Mouse (Mus musculus): Measurements from ENCODE around the gene Itga3. TPM values are rescaled to one million over a fixed set of nuclear protein-coding genes. Genes with fewer than 3 reads are reported as not detected.

The Itga3 gene
- total and polyA plus RNA-seq, 3 experiments = not detected

GRCm38 (mm10) chr11:95074694-95075093 is 1.9 kb downstream of the Itga3 start:
- Histone ChIP-seq H3K27me3 (ENCODE audit: control insufficient read depth in 1 of 2, insufficient read depth in 2 of 2, low read length in 2 of 2) (peaks cover 8 to 13% of the 10 kb centered on the region in 2 experiments; a peak in 3 of 4 replicates), H3K36me3 (ENCODE audit: control insufficient read depth in 1 of 2, insufficient read depth in 2 of 2, low read length in 2 of 2) (no peaks in the 10 kb centered on the region), H3K9me3 (replicated peaks; ENCODE audit: insufficient read depth, low read length) (no peaks in the 10 kb centered on the region), H3K9ac (ENCODE audit: control insufficient read depth, low read depth, low read length, poor library complexity, severe bottlenecking) (no peak overlapping the region), H3K27ac (ENCODE audit: control insufficient read depth, low read depth, low read length) (no peak overlapping the region), H3K4me1 (ENCODE audit: control insufficient read depth in 1 of 2, insufficient read depth in 2 of 2, low read length in 2 of 2) (no peaks in the 10 kb centered on the region), H3K4me3 (ENCODE audit: control insufficient read depth in 1 of 2, insufficient read depth in 1 of 2, low read depth in 2 of 2, low read length in 2 of 2) (no peak overlapping the region), H3K79me2 (ENCODE audit: control insufficient read depth, insufficient read depth, low read length, poor library complexity) (no peaks in the 10 kb centered on the region)
- no peak for DNase-seq (ENCODE audit: low read depth, low spot score)
- TF ChIP-seq POLR2A (IDR thresholded peaks at IDR 0.05; ENCODE audit: control insufficient read depth in 1 of 2, insufficient read depth in 1 of 2, low read depth in 1 of 2, low read length in 2 of 2, poor library complexity in 1 of 2) = no peak
- TF ChIP-seq TAL1 (IDR thresholded peaks at IDR 0.05; ENCODE audit: low read length) = no peak
- TF ChIP-seq CHD2 (IDR thresholded peaks at IDR 0.05; ENCODE audit: low read length) = no peak
- no peak for TF ChIP-seq KAT2A (conservative IDR thresholded peaks at IDR 0.05; ENCODE audit: low read depth, low read length)
- no peak for TF ChIP-seq GATA1 (IDR thresholded peaks at IDR 0.05; ENCODE audit: low read depth, low read length)
- TF ChIP-seq MYC (IDR thresholded peaks at IDR 0.05; ENCODE audit: low read depth, low read length) = no peak
- no peak for TF ChIP-seq UBTF (IDR thresholded peaks at IDR 0.05; ENCODE audit: borderline replicate concordance, insufficient read depth, low read depth, low read length)
- no peak for TF ChIP-seq POLR2AphosphoS5 (IDR thresholded peaks at IDR 0.05; ENCODE audit: borderline replicate concordance, low read depth, low read length)
- TF ChIP-seq MAZ (IDR thresholded peaks at IDR 0.05; ENCODE audit: low read depth, low read length) = no peak
- TF ChIP-seq RCOR1 (IDR thresholded peaks at IDR 0.05; ENCODE audit: low read depth, low read length) = no peak
- TF ChIP-seq ETS1 (IDR thresholded peaks at IDR 0.05; ENCODE audit: low read depth, low read length) = no peak

DNA sequence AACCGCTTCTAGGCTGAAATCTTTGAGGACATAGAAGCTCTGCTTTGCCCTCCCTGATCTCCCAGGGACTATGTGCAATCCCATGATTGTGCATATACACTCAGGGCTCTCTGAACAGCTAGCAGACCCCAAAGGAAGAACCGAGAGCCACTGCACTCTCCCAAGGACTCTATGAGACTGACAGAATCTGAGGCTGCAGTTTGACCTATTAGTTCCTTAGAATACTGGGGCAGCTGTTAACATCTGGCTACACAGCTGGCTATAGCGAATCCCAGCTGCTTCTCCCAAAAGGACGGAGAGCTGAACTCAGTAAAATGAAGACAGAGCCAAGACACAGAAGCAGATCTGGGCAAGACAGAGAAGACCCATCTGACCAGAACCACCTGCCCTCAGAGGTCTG is 2.8 kb downstream of the Itga3 start:
- no peak for DNase-seq (ENCODE audit: low read depth, low spot score)
- peaks cover 8 to 12% of the 10 kb centered on the region in 2 experiments; a peak in 3 of 4 replicates for H3K27me3 ChIP-seq (ENCODE audit: control insufficient read depth in 1 of 2, insufficient read depth in 2 of 2, low read length in 2 of 2)
- no peaks in the 10 kb centered on the region for H3K79me2 ChIP-seq (ENCODE audit: control insufficient read depth, insufficient read depth, low read length, poor library complexity)
- H3K9me3 ChIP-seq (replicated peaks; ENCODE audit: insufficient read depth, low read length) = no peaks in the 10 kb centered on the region
- no peaks in the 10 kb centered on the region for H3K36me3 ChIP-seq (ENCODE audit: control insufficient read depth in 1 of 2, insufficient read depth in 2 of 2, low read length in 2 of 2)
- H3K4me3 ChIP-seq (ENCODE audit: control insufficient read depth in 1 of 2, insufficient read depth in 1 of 2, low read depth in 2 of 2, low read length in 2 of 2) = no peak overlapping the region
- H3K9ac ChIP-seq (ENCODE audit: control insufficient read depth, low read depth, low read length, poor library complexity, severe bottlenecking) = no peak overlapping the region
- no peaks in the 10 kb centered on the region for H3K4me1 ChIP-seq (ENCODE audit: control insufficient read depth in 1 of 2, insufficient read depth in 2 of 2, low read length in 2 of 2)
- H3K27ac ChIP-seq (ENCODE audit: control insufficient read depth, low read depth, low read length) = no peak overlapping the region
- TF ChIP-seq NRF1 (IDR thresholded peaks at IDR 0.05; ENCODE audit: insufficient read depth, low read depth, low read length, poor library complexity, severe bottlenecking) = no peak

DNA sequence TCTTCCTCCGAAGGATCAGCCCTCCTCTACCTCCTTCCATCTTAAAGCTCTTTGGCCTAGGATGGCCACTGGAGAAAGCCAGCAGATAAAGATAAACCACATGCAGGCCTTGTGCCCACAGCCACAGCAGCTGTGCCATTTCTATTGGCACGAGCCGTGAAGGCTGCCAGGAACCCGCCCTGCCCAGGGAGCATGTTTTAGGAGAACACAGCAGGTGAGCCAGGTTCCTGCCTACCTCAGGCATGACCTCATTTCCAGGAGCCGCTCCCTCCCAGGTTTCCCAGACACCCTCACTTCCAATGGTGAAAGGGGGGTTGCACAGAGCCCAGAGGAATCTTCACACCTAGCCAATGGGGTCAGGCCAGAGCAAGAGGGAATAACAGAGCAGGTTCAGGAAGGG is 3.8 kb downstream of the Itga3 start:
- Histone ChIP-seq H3K4me1 (ENCODE audit: control insufficient read depth in 1 of 2, insufficient read depth in 2 of 2, low read length in 2 of 2) (no peaks in the 10 kb centered on the region), H3K4me3 (ENCODE audit: control insufficient read depth in 1 of 2, insufficient read depth in 1 of 2, low read depth in 2 of 2, low read length in 2 of 2) (no peak overlapping the region), H3K27me3 (ENCODE audit: control insufficient read depth in 1 of 2, insufficient read depth in 2 of 2, low read length in 2 of 2) (peaks cover 10 to 15% of the 10 kb centered on the region in 2 experiments)
- TF ChIP-seq E2F4 (IDR thresholded peaks at IDR 0.05; ENCODE audit: borderline replicate concordance, low read depth, low read length) (no peak), ZKSCAN1 (IDR thresholded peaks at IDR 0.05; ENCODE audit: low read depth, low read length) (no peak), RCOR1 (IDR thresholded peaks at IDR 0.05; ENCODE audit: low read depth, low read length) (no peak), MAX (IDR thresholded peaks at IDR 0.05; ENCODE audit: low read length) (no peak), NELFE (IDR thresholded peaks at IDR 0.05; ENCODE audit: low read depth, low read length) (no peak), ELF1 (IDR thresholded peaks at IDR 0.05; ENCODE audit: low read depth, low read length) (no peak), CTCF (IDR thresholded peaks at IDR 0.05 in 2 of 3, conservative IDR thresholded peaks at IDR 0.05 in 1 of 3; ENCODE audit: control insufficient read depth in 1 of 3, insufficient read depth in 1 of 3, low read depth in 2 of 3, low read length in 3 of 3, poor library complexity in 1 of 3, severe bottlenecking in 1 of 3) (no peak), MEF2A (IDR thresholded peaks at IDR 0.05; ENCODE audit: extremely low read depth, insufficient replicate concordance, low read depth, low read length, poor library complexity, severe bottlenecking) (no peak), RAD21 (IDR thresholded peaks at IDR 0.05; ENCODE audit: low read depth, low read length) (no peak), TCF12 (IDR thresholded peaks at IDR 0.05; ENCODE audit: low read depth, low read length) (no peak), ZMIZ1 (IDR thresholded peaks at IDR 0.05; ENCODE audit: low read depth, low read length) (no peak), MYB (IDR thresholded peaks at IDR 0.05; ENCODE audit: low read depth, low read length) (no peak), USF1 (IDR thresholded peaks at IDR 0.05; ENCODE audit: low read depth, low read length) (no peak), BHLHE40 (IDR thresholded peaks at IDR 0.05; ENCODE audit: borderline replicate concordance, low read depth, low read length) (no peak), USF2 (IDR thresholded peaks at IDR 0.05; ENCODE audit: borderline replicate concordance in 1 of 2, insufficient read depth in 1 of 2, low read depth in 1 of 2, low read length in 2 of 2) (no peak), EP300 (IDR thresholded peaks at IDR 0.05; ENCODE audit: low read depth in 1 of 2, low read length in 2 of 2) (no peak)

More for the DNA sequence above, 3.8 kb downstream of the Itga3 start:
- Histone ChIP-seq H3K9ac (ENCODE audit: control insufficient read depth, low read depth, low read length, poor library complexity, severe bottlenecking) (no peak overlapping the region), H3K79me2 (ENCODE audit: control insufficient read depth, insufficient read depth, low read length, poor library complexity) (no peaks in the 10 kb centered on the region), H3K27ac (ENCODE audit: control insufficient read depth, low read depth, low read length) (no peak overlapping the region), H3K9me3 (replicated peaks; ENCODE audit: insufficient read depth, low read length) (no peaks in the 10 kb centered on the region), H3K36me3 (ENCODE audit: control insufficient read depth in 1 of 2, insufficient read depth in 2 of 2, low read length in 2 of 2) (no peaks in the 10 kb centered on the region)
- DNase-seq (ENCODE audit: low read depth, low spot score) = no peak

Data from MEL (cell line).